Mouse (Mus musculus): Measurements from ENCODE around the gene Cd207. TPM values are rescaled to one million over a fixed set of nuclear protein-coding genes. Genes with fewer than 3 reads are reported as not detected.
"Not testable (repeated sequence)": the region's sequence is repeated elsewhere in the genome, so short reads cannot be mapped to it uniquely, and the experiment has no call there.

The Cd207 gene
- polyA plus RNA-seq, 1 experiment from 2014 or later, result 0.22 TPM

DNA sequence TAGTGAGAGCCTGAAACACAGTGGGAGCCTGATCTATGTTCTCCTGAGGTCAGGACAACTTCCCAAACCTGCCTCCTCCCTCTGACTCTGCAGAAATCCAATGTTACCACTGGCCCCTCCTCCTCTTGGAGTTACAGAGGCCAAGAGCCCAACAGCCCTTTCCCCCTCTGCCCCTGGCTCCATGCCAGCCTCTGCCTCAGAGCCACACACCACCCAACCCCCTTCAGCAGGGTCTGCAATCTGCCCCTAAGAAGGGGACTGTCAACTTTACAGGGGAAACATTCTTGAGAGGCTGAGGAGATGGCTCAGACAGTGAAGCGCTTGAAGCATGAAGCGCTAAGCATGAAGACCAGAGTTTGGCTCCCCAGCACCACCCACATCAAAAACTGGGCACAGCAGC lies 21.6 kb downstream of the Cd207 start, which contains the start of gene Clec4f:
TSS of gene Clec4f (minus strand) at position 101 of the 400 bp plus-strand sequence.
- Histone ChIP-seq H3K4me3 (ENCODE audit: control insufficient read depth in 1 of 2, insufficient read depth in 1 of 2, low read depth in 1 of 2, low read length in 2 of 2) (no peak within 1 kb of the TSS), H3K4me1 (ENCODE audit: control insufficient read depth in 2 of 2, insufficient read depth in 2 of 2, low read length in 2 of 2) (no peaks in the 10 kb centered on the region), H3K9ac (ENCODE audit: low read length) (no peak within 1 kb of the TSS), H3K36me3 (ENCODE audit: control insufficient read depth, insufficient read depth, low read length) (no peaks in the 10 kb centered on the region), H3K27ac (replicated peaks in 1 of 2; ENCODE audit: control insufficient read depth in 1 of 2, insufficient read depth in 1 of 2, low read depth in 2 of 2, low read length in 2 of 2) (no peak within 1 kb of the TSS), H3K9me3 (ENCODE audit: control insufficient read depth, low read length) (no peaks in the 10 kb centered on the region), H3K4me2 (ENCODE audit: low read length) (no peak within 1 kb of the TSS), H3K27me3 (ENCODE audit: control insufficient read depth, insufficient read depth, low read length) (no peaks in the 10 kb centered on the region)
- ATAC-seq (ENCODE audit: insufficient number of reproducible peaks, insufficient read depth, low FRiP score, low read depth), result no peak
- 96% methylated on average over 2 of the region's 2 CpGs for WGBS

DNA sequence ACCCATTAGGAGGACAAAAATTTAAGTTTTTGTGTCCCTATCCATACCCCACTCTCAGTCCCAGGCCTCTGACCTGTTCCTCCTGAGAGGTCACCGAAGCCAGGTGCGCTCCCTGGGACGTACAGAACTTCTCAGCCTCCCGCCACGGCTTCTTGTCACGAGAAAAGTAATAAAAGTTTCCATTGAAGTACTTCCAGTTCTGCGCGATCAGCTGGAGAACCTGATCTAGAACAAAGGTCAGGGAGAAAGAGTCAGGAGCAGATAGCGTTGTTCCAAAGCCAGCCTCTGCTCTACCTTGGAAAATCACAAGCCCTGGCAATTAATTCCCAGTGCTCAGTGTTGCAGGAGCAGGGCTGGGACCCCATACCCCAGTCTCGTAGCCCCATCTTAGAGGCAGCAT lies 30.9 kb downstream of the Cd207 start:
- ATAC-seq (ENCODE audit: insufficient number of reproducible peaks, insufficient read depth, low FRiP score, low read depth), result no peak
- 89% methylated on average over 10 of the region's 10 CpGs for WGBS
- H3K27ac ChIP-seq (replicated peaks in 1 of 2; ENCODE audit: control insufficient read depth in 1 of 2, insufficient read depth in 1 of 2, low read depth in 2 of 2, low read length in 2 of 2), result no peak overlapping the region

DNA sequence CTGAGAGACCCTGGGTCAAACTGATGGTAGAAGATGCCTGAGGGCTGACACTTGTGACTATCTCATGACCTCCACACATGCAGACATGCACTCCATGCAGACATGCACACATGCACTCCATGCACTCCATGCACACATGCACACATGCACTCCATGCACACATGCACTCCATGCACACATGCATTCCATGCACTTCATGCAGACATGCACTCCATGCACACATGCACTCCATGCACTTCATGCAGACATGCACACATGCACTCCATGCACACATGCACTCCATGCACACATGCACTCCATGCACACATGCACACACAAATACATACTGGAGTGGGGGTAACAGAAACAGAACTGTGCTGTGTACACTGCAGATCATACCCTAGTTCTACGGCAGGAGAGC lies 42.3 kb downstream of the Cd207 start:
- Histone ChIP-seq H3K9ac (ENCODE audit: low read length) (no peak overlapping the region), H3K4me1 (ENCODE audit: control insufficient read depth in 2 of 2, insufficient read depth in 2 of 2, low read length in 2 of 2) (peaks cover 0 to 3% of the 10 kb centered on the region in 2 experiments; a peak in 1 of 4 replicates), H3K4me3 (ENCODE audit: control insufficient read depth in 1 of 2, insufficient read depth in 1 of 2, low read depth in 1 of 2, low read length in 2 of 2) (no peak overlapping the region), H3K9me3 (ENCODE audit: control insufficient read depth, low read length) (no peaks in the 10 kb centered on the region), H3K36me3 (ENCODE audit: control insufficient read depth, insufficient read depth, low read length) (no peaks in the 10 kb centered on the region), H3K27ac (replicated peaks in 1 of 2; ENCODE audit: control insufficient read depth in 1 of 2, insufficient read depth in 1 of 2, low read depth in 2 of 2, low read length in 2 of 2) (no peak overlapping the region), H3K4me2 (ENCODE audit: low read length) (no peak overlapping the region), H3K27me3 (ENCODE audit: control insufficient read depth, insufficient read depth, low read length) (no peaks in the 10 kb centered on the region)
- 74% methylated on average over 1 of the region's 1 CpGs for WGBS
- no peak for ATAC-seq (ENCODE audit: insufficient number of reproducible peaks, insufficient read depth, low FRiP score, low read depth)

More for the DNA sequence above, 30.9 kb downstream of the Cd207 start:
- Histone ChIP-seq H3K9ac (ENCODE audit: low read length) (no peak overlapping the region), H3K27me3 (ENCODE audit: control insufficient read depth, insufficient read depth, low read length) (no peaks in the 10 kb centered on the region), H3K36me3 (ENCODE audit: control insufficient read depth, insufficient read depth, low read length) (no peaks in the 10 kb centered on the region), H3K4me3 (ENCODE audit: control insufficient read depth in 1 of 2, insufficient read depth in 1 of 2, low read depth in 1 of 2, low read length in 2 of 2) (no peak overlapping the region), H3K9me3 (ENCODE audit: control insufficient read depth, low read length) (no peaks in the 10 kb centered on the region), H3K4me2 (ENCODE audit: low read length) (no peak overlapping the region), H3K4me1 (ENCODE audit: control insufficient read depth in 2 of 2, insufficient read depth in 2 of 2, low read length in 2 of 2) (no peaks in the 10 kb centered on the region)

DNA sequence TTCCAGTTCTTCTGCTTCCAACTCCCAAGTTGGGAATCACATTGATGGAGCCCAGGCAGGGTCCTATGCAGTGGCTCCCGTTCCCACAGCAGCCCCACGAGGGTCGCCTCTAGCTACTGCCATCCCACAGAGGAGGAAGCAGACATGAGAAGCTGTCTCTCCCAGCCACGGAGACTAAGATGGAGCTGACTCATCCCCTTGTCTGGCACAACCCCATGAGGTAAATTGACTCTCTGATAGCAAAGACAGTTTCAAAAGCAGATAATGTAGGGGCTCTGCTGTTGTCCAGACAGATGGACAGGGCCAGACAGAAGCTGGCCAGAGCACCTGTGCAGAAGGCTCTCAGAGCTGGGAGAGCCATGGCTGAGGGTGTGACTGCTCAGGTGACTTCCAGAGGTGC lies 43.0 kb downstream of the Cd207 start:
- not testable (repeated sequence) for ATAC-seq (ENCODE audit: insufficient number of reproducible peaks, insufficient read depth, low FRiP score, low read depth)

DNA sequence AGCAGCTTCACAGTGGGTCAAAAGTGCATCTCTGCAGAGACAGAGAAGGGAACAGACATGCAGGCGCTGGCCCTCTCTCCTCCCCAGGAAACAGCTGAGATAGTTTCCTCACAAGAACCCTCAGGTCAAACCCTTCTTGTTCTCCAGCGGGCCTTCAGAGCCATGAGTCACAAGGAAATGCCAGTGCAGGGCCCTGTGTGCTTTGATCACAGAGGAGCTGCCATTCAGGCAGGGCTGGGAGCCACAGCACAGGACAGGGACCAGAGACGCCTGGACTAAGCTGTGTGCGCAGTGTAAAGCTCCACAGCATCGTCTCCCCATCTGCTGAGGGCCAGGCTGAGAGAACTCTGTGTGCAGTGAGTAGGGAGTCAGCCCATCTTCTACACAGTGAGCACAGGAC lies 43.6 kb downstream of the Cd207 start:
- not testable (repeated sequence) for H3K27ac ChIP-seq (replicated peaks in 1 of 2; ENCODE audit: control insufficient read depth in 1 of 2, insufficient read depth in 1 of 2, low read depth in 2 of 2, low read length in 2 of 2); H3K4me2 ChIP-seq (ENCODE audit: low read length); H3K4me3 ChIP-seq (ENCODE audit: control insufficient read depth in 1 of 2, insufficient read depth in 1 of 2, low read depth in 1 of 2, low read length in 2 of 2); H3K36me3 ChIP-seq (ENCODE audit: control insufficient read depth, insufficient read depth, low read length); H3K9me3 ChIP-seq (ENCODE audit: control insufficient read depth, low read length); H3K4me1 ChIP-seq (ENCODE audit: control insufficient read depth in 2 of 2, insufficient read depth in 2 of 2, low read length in 2 of 2); ATAC-seq (ENCODE audit: insufficient number of reproducible peaks, insufficient read depth, low FRiP score, low read depth); H3K27me3 ChIP-seq (ENCODE audit: control insufficient read depth, insufficient read depth, low read length); H3K9ac ChIP-seq (ENCODE audit: low read length)
- WGBS, result 27% methylated on average over 5 of the region's 5 CpGs

More for the DNA sequence above, 43.0 kb downstream of the Cd207 start:
- not testable (repeated sequence) for H3K9me3 ChIP-seq (ENCODE audit: control insufficient read depth, low read length); H3K9ac ChIP-seq (ENCODE audit: low read length); H3K27me3 ChIP-seq (ENCODE audit: control insufficient read depth, insufficient read depth, low read length); H3K27ac ChIP-seq (replicated peaks in 1 of 2; ENCODE audit: control insufficient read depth in 1 of 2, insufficient read depth in 1 of 2, low read depth in 2 of 2, low read length in 2 of 2); H3K36me3 ChIP-seq (ENCODE audit: control insufficient read depth, insufficient read depth, low read length); H3K4me3 ChIP-seq (ENCODE audit: control insufficient read depth in 1 of 2, insufficient read depth in 1 of 2, low read depth in 1 of 2, low read length in 2 of 2); H3K4me2 ChIP-seq (ENCODE audit: low read length); H3K4me1 ChIP-seq (ENCODE audit: control insufficient read depth in 2 of 2, insufficient read depth in 2 of 2, low read length in 2 of 2)
- WGBS, result 30% methylated on average over 4 of the region's 4 CpGs

DNA sequence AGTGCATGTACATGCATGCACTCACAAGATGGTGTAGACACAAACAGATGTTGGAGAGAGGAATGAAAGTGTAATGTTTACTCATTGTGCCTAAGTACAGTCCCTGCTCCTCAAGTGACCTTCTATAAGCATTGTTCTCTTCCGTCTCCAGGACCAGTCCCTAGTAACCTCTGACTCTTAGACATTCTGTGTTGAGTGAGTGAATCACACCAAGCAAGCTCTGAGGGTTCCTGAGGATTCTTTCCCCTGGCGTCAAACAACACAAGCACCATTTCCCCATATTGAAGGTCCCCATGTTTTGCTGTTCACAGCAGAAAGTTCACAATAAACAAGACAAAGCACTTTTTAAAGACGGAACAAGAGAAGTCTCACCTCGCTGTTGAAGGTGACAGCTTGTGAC lies 45.8 kb downstream of the Cd207 start:
- Histone ChIP-seq H3K27me3 (ENCODE audit: control insufficient read depth, insufficient read depth, low read length) (no peaks in the 10 kb centered on the region), H3K27ac (replicated peaks in 1 of 2; ENCODE audit: control insufficient read depth in 1 of 2, insufficient read depth in 1 of 2, low read depth in 2 of 2, low read length in 2 of 2) (no peak overlapping the region), H3K4me2 (ENCODE audit: low read length) (no peak overlapping the region), H3K4me3 (ENCODE audit: control insufficient read depth in 1 of 2, insufficient read depth in 1 of 2, low read depth in 1 of 2, low read length in 2 of 2) (no peak overlapping the region), H3K4me1 (ENCODE audit: control insufficient read depth in 2 of 2, insufficient read depth in 2 of 2, low read length in 2 of 2) (peaks cover 0 to 3% of the 10 kb centered on the region in 2 experiments; a peak in 1 of 4 replicates), H3K36me3 (ENCODE audit: control insufficient read depth, insufficient read depth, low read length) (no peaks in the 10 kb centered on the region), H3K9ac (ENCODE audit: low read length) (no peak overlapping the region), H3K9me3 (ENCODE audit: control insufficient read depth, low read length) (no peaks in the 10 kb centered on the region)
- 77% methylated on average over 4 of the region's 4 CpGs for WGBS
- ATAC-seq (ENCODE audit: insufficient number of reproducible peaks, insufficient read depth, low FRiP score, low read depth), result no peak

DNA sequence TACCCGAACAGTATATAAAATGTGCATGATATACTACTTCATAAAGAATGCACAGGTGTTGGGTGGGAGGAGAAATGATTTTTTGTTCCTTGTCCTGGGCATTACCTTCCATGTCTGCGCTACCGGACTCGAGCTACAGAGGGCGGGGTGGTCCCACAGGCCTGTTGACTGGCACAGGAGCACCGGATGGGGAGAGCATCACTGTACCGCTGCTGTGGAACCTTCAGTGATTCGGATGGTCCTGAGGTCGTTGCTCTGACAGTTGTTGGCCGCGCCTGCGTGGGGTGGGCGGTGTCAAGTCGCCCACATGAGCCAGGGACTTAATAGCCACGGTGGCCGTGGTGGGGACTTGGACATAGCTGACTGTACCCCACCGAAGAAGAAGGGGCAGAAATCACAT lies 50.9 kb downstream of the Cd207 start:
- Histone ChIP-seq H3K9ac (ENCODE audit: low read length) (no peak overlapping the region), H3K4me3 (ENCODE audit: control insufficient read depth in 1 of 2, insufficient read depth in 1 of 2, low read depth in 1 of 2, low read length in 2 of 2) (no peak overlapping the region)

More for the DNA sequence above, 50.9 kb downstream of the Cd207 start:
- Histone ChIP-seq H3K27me3 (ENCODE audit: control insufficient read depth, insufficient read depth, low read length) (no peaks in the 10 kb centered on the region), H3K9me3 (ENCODE audit: control insufficient read depth, low read length) (no peaks in the 10 kb centered on the region), H3K27ac (replicated peaks in 1 of 2; ENCODE audit: control insufficient read depth in 1 of 2, insufficient read depth in 1 of 2, low read depth in 2 of 2, low read length in 2 of 2) (no peak overlapping the region), H3K36me3 (ENCODE audit: control insufficient read depth, insufficient read depth, low read length) (no peaks in the 10 kb centered on the region), H3K4me1 (ENCODE audit: control insufficient read depth in 2 of 2, insufficient read depth in 2 of 2, low read length in 2 of 2) (no peaks in the 10 kb centered on the region), H3K4me2 (ENCODE audit: low read length) (no peak overlapping the region)
- WGBS, result 56% methylated on average over 17 of the region's 17 CpGs
- no peak for ATAC-seq (ENCODE audit: insufficient number of reproducible peaks, insufficient read depth, low FRiP score, low read depth)

All from heart, embryonic 14.5 days (tissue).